Mouse (Mus musculus): ENCODE results near the gene Zkscan7.

- TF ChIP-seq CTCF (IDR thresholded peaks at IDR 0.05; ENCODE audit: low read depth) (no peak), EP300 (optimal IDR thresholded peaks at IDR 0.05) (no peak)
Measured at GRCm38 (mm10) chr9:122845621-122846020, 39.9 kb upstream of the Zkscan7 start.
